Mouse (Mus musculus) heart, postnatal 14 days (tissue): ENCODE measurements around the gene Stip1. TPM values are rescaled to one million over a fixed set of nuclear protein-coding genes. Genes with fewer than 3 reads are reported as not detected.

ENCODE experiments used
- DNase-seq, 2 experiments: peaks; one replicate each; pipeline ENCODE4 v3.0.0; 2021 to 2022
- intact Hi-C: fragments of 180-260 bp; cut with DNase I; formaldehyde crosslinking; loops from one replicate; pipeline ENCODE4 v1.15.1; 2025
- total RNA-seq, 2 experiments: library from RNA; stranded (reverse); gene quantifications; 2 replicates each; pipeline ENCODE4 v1.2.3; 2021

The Stip1 gene
- total RNA-seq, 2 experiments from 2014 or later: 84.1 to 107 TPM

DNA sequence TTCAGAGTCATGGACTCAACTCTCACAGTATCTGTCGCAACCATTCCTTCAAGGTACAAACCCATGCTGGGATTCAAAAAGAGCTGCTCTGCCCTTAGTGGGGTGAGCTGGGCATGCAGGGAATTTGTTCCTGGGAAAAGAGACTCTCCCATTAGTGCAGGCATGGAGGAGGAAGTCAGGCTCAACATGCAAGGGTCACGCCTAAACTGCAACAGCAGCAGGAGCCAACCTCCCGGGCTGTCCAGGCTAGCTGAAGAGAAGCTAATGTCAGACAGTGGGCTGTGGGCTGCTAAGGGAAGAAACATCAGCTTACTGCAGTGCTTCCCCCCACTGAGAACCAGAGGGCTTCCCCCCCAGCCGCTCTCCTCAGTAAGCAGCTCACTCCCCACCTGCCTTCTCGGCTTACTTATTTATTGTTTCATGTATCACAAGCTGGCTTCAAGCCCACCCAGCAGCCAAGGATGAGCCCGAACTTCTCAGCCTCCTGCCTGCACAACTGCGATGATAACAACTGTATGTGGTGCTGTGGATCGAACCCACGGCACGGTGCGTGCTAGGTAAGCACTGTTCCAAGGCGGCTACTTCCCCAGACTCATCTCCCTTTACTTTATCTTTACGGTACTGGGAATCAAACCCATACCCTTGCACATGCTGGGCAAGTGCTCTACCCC is 67.4 kb downstream of the Stip1 start:
- intact Hi-C loops: no loop called here
- DNase-seq: no peak

DNA sequence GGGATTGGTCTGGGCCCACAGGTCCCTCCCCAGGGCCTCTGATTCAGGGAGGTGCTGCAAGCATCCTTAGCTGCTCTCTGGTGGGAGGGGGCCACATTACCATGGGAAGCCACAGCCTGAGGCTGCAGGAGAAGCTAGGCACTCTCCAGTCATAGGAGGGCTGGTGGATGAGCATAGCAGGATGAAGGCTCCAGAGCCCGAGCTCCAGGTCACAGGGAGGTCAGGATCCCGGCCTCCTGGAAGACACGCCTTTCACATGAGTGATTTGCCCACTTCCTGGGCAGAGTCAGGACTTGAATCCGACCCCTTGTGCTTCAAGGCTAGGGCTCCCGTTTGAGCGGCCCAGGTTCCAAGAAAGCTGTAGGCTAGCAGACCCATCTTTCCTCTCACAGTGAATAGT is 68.1 kb downstream of the Stip1 start:
- intact Hi-C loops: no loop called here
- DNase-seq: no peak

Other genes with a start within 250 kb of the Stip1 start
- gene Rps6ka4, start 199.3 kb downstream of the Stip1 start, total RNA-seq: 10 to 100 TPM; 14.8 to 18.2 TPM
- 1 to 10 TPM; 1.0 to 1.7 TPM for gene Ccdc88b, start 181.8 kb downstream of the Stip1 start, total RNA-seq
- gene Trmt112, start 130.3 kb downstream of the Stip1 start, total RNA-seq: 10 to 100 TPM; 26.7 to 30.6 TPM
- 100 to 1,000 TPM; 595 to 603 TPM for gene Prdx5, start 129.9 kb downstream of the Stip1 start, total RNA-seq
- 100 to 1,000 TPM; 128 to 136 TPM for gene Esrra, start 118.2 kb downstream of the Stip1 start, total RNA-seq
- not detected for gene Catsperz, start 114.6 kb downstream of the Stip1 start, total RNA-seq
- gene Kcnk4, start 105.5 kb downstream of the Stip1 start, total RNA-seq: under 1 TPM in 1 of 2 experiments, not detected in 1; 0.26 TPM
- gene Bad, start 98.1 kb downstream of the Stip1 start, total RNA-seq: 10 to 100 TPM; 28.6 to 29.9 TPM
- gene Gpr137, start 97.5 kb downstream of the Stip1 start, total RNA-seq: 10 to 100 TPM; 34.1 to 40.0 TPM
- gene Ppp1r14b, start 65.0 kb downstream of the Stip1 start, total RNA-seq: 100 to 1,000 TPM in 1 of 2 experiments, 10 to 100 TPM in 1; 89.8 to 120 TPM
- 10 to 100 TPM; 16.2 to 16.8 TPM for gene Plcb3, start 63.5 kb downstream of the Stip1 start, total RNA-seq
- gene Fkbp2, start 59.5 kb downstream of the Stip1 start, total RNA-seq: 10 to 100 TPM; 13.6 to 14.2 TPM
- 100 to 1,000 TPM; 307 to 309 TPM for gene Vegfb, start 52.3 kb downstream of the Stip1 start, total RNA-seq
- gene Dnajc4, start 47.4 kb downstream of the Stip1 start, total RNA-seq: 10 to 100 TPM; 54.8 to 62.7 TPM
- 10 to 100 TPM; 24.8 to 26.1 TPM for gene Nudt22, start 43.9 kb downstream of the Stip1 start, total RNA-seq
- gene Trpt1, start 43.8 kb downstream of the Stip1 start, total RNA-seq: 10 to 100 TPM; 18.7 to 20.1 TPM
- gene Fermt3, start 20.5 kb downstream of the Stip1 start, total RNA-seq: 10 to 100 TPM in 1 of 2 experiments, 1 to 10 TPM in 1; 6.1 to 10.7 TPM
- 100 to 1,000 TPM; 181 to 186 TPM for gene Macrod1, start 16.8 kb upstream of the Stip1 start, total RNA-seq
- 1 to 10 TPM in 1 of 2 experiments, under 1 TPM in 1; 0.98 to 1.0 TPM for gene Flrt1, start 65.8 kb upstream of the Stip1 start, total RNA-seq
- gene Otub1, start 166.3 kb upstream of the Stip1 start, total RNA-seq: 10 to 100 TPM; 77.4 to 79.9 TPM
- 100 to 1,000 TPM; 545 to 557 TPM for gene Cox8a, start 177.6 kb upstream of the Stip1 start, total RNA-seq
- gene Naa40, start 201.2 kb upstream of the Stip1 start, total RNA-seq: 10 to 100 TPM; 19.9 to 20.3 TPM
- 10 to 100 TPM; 10.7 to 12.7 TPM for gene Rcor2, start 227.4 kb upstream of the Stip1 start, total RNA-seq